Mouse (Mus musculus) myocyte (in vitro differentiated cells): ENCODE measurements around the gene Gm20662.

Experiments used
- E2F4 ChIP-seq: IDR thresholded peaks from one replicate; pipeline ENCODE4 v1.6.1; 2011; ENCODE audit warnings: mild to moderate bottlenecking, control low read depth, moderate library complexity; ENCODE audit not compliant: insufficient read depth
- MAX ChIP-seq: IDR thresholded peaks from one replicate; pipeline ENCODE4 v1.6.1; 2011; ENCODE audit warnings: low read depth, mild to moderate bottlenecking, control low read depth
- MYOD1 ChIP-seq, 3 experiments: IDR thresholded peaks; one replicate each; pipeline ENCODE4 v1.6.1; 2011; ENCODE audit warnings: control low read depth in 2 of 3, low read depth in 2 of 3, mild to moderate bottlenecking in 2 of 3, moderate library complexity in 1 of 3; ENCODE audit not compliant: insufficient read length in 2 of 3, control insufficient read depth in 1 of 3
- MYOG ChIP-seq, 3 experiments: IDR thresholded peaks; one replicate each; pipeline ENCODE4 v1.6.1; 2011; ENCODE audit warnings: control low read depth in 2 of 3, low read depth in 2 of 3, mild to moderate bottlenecking in 2 of 3; ENCODE audit not compliant: insufficient read length in 2 of 3, control insufficient read depth in 1 of 3, insufficient read depth in 1 of 3
- POLR2A ChIP-seq: IDR thresholded peaks from one replicate; pipeline ENCODE4 v1.6.1; 2011; ENCODE audit warnings: low read depth, mild to moderate bottlenecking, control low read depth, moderate library complexity; ENCODE audit not compliant: insufficient read length
- SRF ChIP-seq: IDR thresholded peaks from one replicate; pipeline ENCODE4 v1.6.1; 2011; ENCODE audit warnings: low read depth; ENCODE audit not compliant: control insufficient read depth, insufficient read length

- TF ChIP-seq SRF, result no peak
- TF ChIP-seq MAX, result no peak
- no peak for TF ChIP-seq POLR2A
- TF ChIP-seq MYOG (IDR thresholded peaks at IDR 0.05; ENCODE audit: control insufficient read depth in 1 of 3, insufficient read depth in 1 of 3, insufficient read length in 2 of 3, low read depth in 2 of 3), result no peak
- TF ChIP-seq E2F4, result no peak
- TF ChIP-seq MYOD1 (IDR thresholded peaks at IDR 0.05; ENCODE audit: control insufficient read depth in 1 of 3, insufficient read length in 2 of 3, low read depth in 2 of 3), result no peak
These were observed 28.7 kb upstream of the Gm20662 start for GRCm38 (mm10) chr9:107967437-107967836.
